Mouse (Mus musculus): Measurements from ENCODE around the gene Pdcd11.

DNA sequence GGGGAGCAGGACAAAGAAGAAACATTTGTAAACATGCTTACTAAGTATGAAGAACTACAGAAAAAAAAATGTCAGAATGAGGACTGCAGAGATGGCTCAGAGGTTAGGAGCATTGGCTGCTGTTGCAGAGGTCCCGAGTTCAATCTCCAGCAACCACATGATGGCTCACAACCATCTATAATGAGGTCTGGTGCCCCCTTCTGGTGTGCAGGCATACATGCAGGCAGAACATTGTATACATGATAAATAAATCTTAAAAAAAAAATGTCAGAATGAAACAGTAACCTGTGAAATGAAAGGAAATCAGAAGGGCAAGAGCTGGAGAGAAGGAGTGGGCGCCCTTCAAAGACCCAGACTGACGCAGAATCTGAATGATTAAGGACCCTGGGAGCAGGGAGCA lies 24.7 kb upstream of the Pdcd11 start:
- TF ChIP-seq EP300 (IDR thresholded peaks at IDR 0.05) = no peak
- peak; percentile 33; the same call in 1 of the 2 replicates for TF ChIP-seq CTCF (IDR thresholded peaks at IDR 0.05)

Measured in lung, postnatal 0 days (tissue).